Mouse (Mus musculus) liver, embryonic 11.5 days (tissue): Measurements from ENCODE around the gene Snap91. TPM values are rescaled to one million over a fixed set of nuclear protein-coding genes. Genes with fewer than 3 reads are reported as not detected.

Experiments used
- ATAC-seq: fragments of 200-750 bp; cut with Nextera tagmentation; replicated peaks from 2 replicates; pipeline ENCODE4 v1.8.0; 2017; ENCODE audit warnings: moderate number of reproducible peaks, mild to moderate bottlenecking, moderate TSS enrichment, moderate library complexity; ENCODE audit not compliant: low FRiP score
- DNase-seq: peaks from one replicate; pipeline ENCODE4 v3.0.0-alpha.2; 2017; ENCODE audit warnings: low spot score
- H3K27ac ChIP-seq: fragments of 300-500 bp; sonication (generic); 2 replicates; pipeline ENCODE4 v1.5.1; 2014; ENCODE audit warnings: mild to moderate bottlenecking, low read depth, low read length, control low read depth
- H3K27me3 ChIP-seq: fragments of 300-500 bp; sonication (generic); replicated peaks from 2 replicates; pipeline ENCODE4 v1.6.1; 2014; ENCODE audit warnings: low read length, mixed read lengths; ENCODE audit not compliant: control insufficient read depth, insufficient read depth
- H3K36me3 ChIP-seq: fragments of 300-500 bp; sonication (generic); 2 replicates; pipeline ENCODE4 v1.6.1; 2014; ENCODE audit warnings: mild to moderate bottlenecking, low read length, moderate library complexity, mixed read lengths; ENCODE audit not compliant: control insufficient read depth, insufficient read depth
- H3K4me1 ChIP-seq: fragments of 300-500 bp; sonication (generic); replicated peaks from 2 replicates; pipeline ENCODE4 v1.6.1; 2014; ENCODE audit warnings: low read length, mixed read lengths; ENCODE audit not compliant: control insufficient read depth, insufficient read depth
- H3K4me2 ChIP-seq: fragments of 300-500 bp; sonication (generic); 2 replicates; pipeline ENCODE4 v1.6.1; 2014; ENCODE audit warnings: mild to moderate bottlenecking, control low read depth, moderate library complexity
- H3K4me3 ChIP-seq: fragments of 300-500 bp; sonication (generic); 2 replicates; pipeline ENCODE4 v1.5.1; 2014; ENCODE audit warnings: low read depth, low read length, control low read depth
- H3K9ac ChIP-seq: fragments of 300-500 bp; sonication (generic); 2 replicates; pipeline ENCODE4 v1.6.1; 2014; ENCODE audit warnings: low read depth, low read length, control low read depth
- H3K9me3 ChIP-seq: fragments of 300-500 bp; sonication (generic); 2 replicates; pipeline ENCODE4 v1.6.1; 2016; ENCODE audit warnings: low read length, inconsistent platforms, mixed read lengths; ENCODE audit not compliant: control insufficient read depth
- WGBS: fragments of 180-500 bp; shearing (Covaris S2); extraction: QIAGEN DNeasy Blood & Tissue Kit; methylation state at CpG from one replicate; pipeline ENCODE4 v1.1.7; 2014; 5-methylcytosine and 5-hydroxymethylcytosine counted together
- polyA plus RNA-seq: library from polyadenylated mRNA; unstranded; fragments of >200 nt; fragmentation: Nextera tagmentation; extraction: Ambion mirVana; gene quantifications from 2 replicates; pipeline ENCODE4 v1.2.1, GENCODE M21; 2014

Gene Snap91
- polyA plus RNA-seq, 1 experiment from 2014 or later, result 1.2 TPM

DNA sequence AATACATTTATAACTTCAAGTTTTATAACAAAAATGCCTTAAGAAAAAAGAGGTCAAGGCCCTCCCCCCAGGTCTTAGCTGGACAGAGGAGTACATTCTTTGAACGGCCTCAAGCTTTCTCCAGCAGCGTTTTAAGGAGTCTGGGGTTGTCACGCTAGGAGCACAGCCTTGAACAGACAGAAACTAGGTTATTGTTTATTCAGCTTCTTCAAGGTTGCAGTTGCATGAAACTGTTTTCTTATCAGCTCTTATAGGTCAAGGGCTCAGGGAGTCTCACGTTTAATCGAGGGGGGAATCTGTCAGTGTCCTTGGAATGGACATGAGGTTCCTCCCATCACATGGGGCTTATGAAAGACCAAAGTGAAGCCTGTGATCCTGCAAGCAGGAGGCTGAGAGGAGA, 163.3 kb downstream of the Snap91 start:
- Histone ChIP-seq H3K9ac (no peak overlapping the region), H3K9me3 (no peaks in the 10 kb centered on the region), H3K4me1 (no peaks in the 10 kb centered on the region), H3K36me3 (no peaks in the 10 kb centered on the region), H3K27me3 (no peaks in the 10 kb centered on the region), H3K27ac (no peak overlapping the region), H3K4me3 (no peak overlapping the region), H3K4me2 (no peak overlapping the region)
- 71% methylated on average over 5 of the region's 5 CpGs for WGBS
- ATAC-seq (no peak), DNase-seq (no peak)

DNA sequence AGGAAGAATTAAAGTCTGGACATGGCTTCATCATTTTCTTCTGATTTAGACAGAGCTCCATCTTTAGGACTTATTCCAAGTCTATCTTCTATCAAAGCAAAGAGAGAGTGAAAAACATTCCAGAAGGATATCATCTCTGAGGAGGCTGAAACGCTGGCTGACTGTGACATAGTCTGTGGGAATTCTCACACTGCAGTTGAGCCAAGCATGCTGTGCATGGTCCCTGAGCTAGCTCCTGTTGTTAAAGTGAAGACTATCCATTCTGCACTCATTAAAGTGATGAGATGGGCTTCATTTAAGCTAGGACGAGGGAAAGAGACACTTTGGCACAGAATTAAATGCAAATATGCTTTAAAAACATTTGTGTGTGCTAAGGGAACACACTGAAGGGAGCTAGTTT, 163.9 kb downstream of the Snap91 start:
- no peak overlapping the region for H3K9ac ChIP-seq
- no peaks in the 10 kb centered on the region for H3K9me3 ChIP-seq
- H3K36me3 ChIP-seq, result no peaks in the 10 kb centered on the region
- H3K27me3 ChIP-seq, result no peaks in the 10 kb centered on the region
- H3K27ac ChIP-seq, result no peak overlapping the region
- DNase-seq (no peak), ATAC-seq (no peak)
- 42% methylated on average over 2 of the region's 2 CpGs for WGBS
- no peaks in the 10 kb centered on the region for H3K4me1 ChIP-seq
- no peak overlapping the region for H3K4me3 ChIP-seq
- no peak overlapping the region for H3K4me2 ChIP-seq

Other genes starting within 250 kb of the Snap91 start
- gene Me1, start 184.7 kb downstream of the Snap91 start, polyA plus RNA-seq, result 6.6 and 7.7 TPM in 2 replicates
- 2.3 and 3.7 TPM in 2 replicates for gene Prss35, start 137.0 kb downstream of the Snap91 start, polyA plus RNA-seq
- not detected in 2 replicates for gene Ripply2, start 134.9 kb upstream of the Snap91 start, polyA plus RNA-seq
- gene Cyb5r4, start 141.4 kb upstream of the Snap91 start, polyA plus RNA-seq, result 63.2 and 72.0 TPM in 2 replicates